In the genomic region with DNA sequence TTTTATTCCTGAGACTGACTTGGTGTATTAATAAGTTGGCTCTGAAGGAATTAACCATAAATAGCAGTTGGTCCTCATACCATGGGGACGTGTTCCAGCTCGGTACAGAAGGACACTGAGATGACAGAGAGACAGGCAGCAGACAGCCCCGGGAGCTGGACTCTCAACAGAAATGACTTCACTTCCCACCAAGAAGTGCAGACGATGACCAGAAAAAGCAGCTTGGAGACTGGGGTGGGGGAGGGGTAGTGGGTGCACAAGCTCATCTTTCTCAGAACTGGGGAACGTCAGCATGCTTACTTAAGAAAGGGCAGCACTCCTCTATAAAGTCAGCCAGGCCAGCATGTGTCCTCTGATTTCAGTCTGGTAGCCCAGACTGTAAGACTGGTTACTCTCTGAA, we compare ENCODE assay signal across 16 mouse cellular contexts.
"Had no signal": no experiment of that assay in that cellular context is flagged by ENCODE, and none has a peak within 500 bp of the region (broad histone marks: within the 10 kb centered on the region; RNA-seq: fewer than 3 reads in every experiment).

No protein-coding gene starts in this region.

- H3K27me3 ChIP-seq: neural tube, embryonic 13.5 days; neural tube, embryonic 15.5 days; stomach, embryonic 15.5 days had no signal

- H3K27ac ChIP-seq: neural tube, embryonic 13.5 days; neural tube, embryonic 15.5 days; stomach, embryonic 15.5 days; stomach, postnatal 0 days had no signal

- H3K4me1 ChIP-seq: stomach, embryonic 15.5 days had no signal

- H3K4me3 ChIP-seq: neural tube, embryonic 13.5 days; neural tube, embryonic 15.5 days; stomach, embryonic 15.5 days had no signal

- H3K4me2 ChIP-seq: neural tube, embryonic 13.5 days; neural tube, embryonic 15.5 days; stomach, embryonic 15.5 days had no signal

- H3K36me3 ChIP-seq: neural tube, embryonic 13.5 days; neural tube, embryonic 15.5 days; stomach, embryonic 15.5 days had no signal

- H3K9me3 ChIP-seq: neural tube, embryonic 13.5 days; neural tube, embryonic 15.5 days; stomach, embryonic 15.5 days had no signal

- DNase-seq: retina, postnatal 1 day; right cerebral cortex, adult 18-20 months; right cerebral cortex, postnatal 14 days; right cerebral cortex, postnatal 25 days; right cerebral cortex, postnatal 4 days; spleen, adult 18-20 months; thymus, adult 18-20 months; thymus, adult 2 months; thymus, postnatal 14 days; thymus, postnatal 25 days; thymus, postnatal 36 days; thymus, postnatal 4 days had no signal

- H3K9ac ChIP-seq: neural tube, embryonic 13.5 days; neural tube, embryonic 15.5 days; stomach, embryonic 15.5 days had no signal
